Mouse (Mus musculus) brain, embryonic 14.5 days (tissue): Measurements from ENCODE around the gene Pde8a.

Source experiments
- CTCF ChIP-seq: fragments of 200-500 bp; IDR thresholded peaks from 2 replicates; pipeline ENCODE4 v1.5.1; 2012; ENCODE audit warnings: inconsistent platforms, mild to moderate bottlenecking, moderate library complexity, borderline replicate concordance; ENCODE audit not compliant: insufficient read depth, insufficient read length; ENCODE audit errors: extremely low read depth
- POLR2A ChIP-seq: fragments of 200-500 bp; IDR thresholded peaks from 2 replicates; pipeline ENCODE4 v1.6.1; 2012; ENCODE audit warnings: mild to moderate bottlenecking, inconsistent platforms, borderline replicate concordance; ENCODE audit not compliant: poor library complexity, insufficient read depth, insufficient read length, severe bottlenecking; ENCODE audit errors: extremely low read depth

DNA sequence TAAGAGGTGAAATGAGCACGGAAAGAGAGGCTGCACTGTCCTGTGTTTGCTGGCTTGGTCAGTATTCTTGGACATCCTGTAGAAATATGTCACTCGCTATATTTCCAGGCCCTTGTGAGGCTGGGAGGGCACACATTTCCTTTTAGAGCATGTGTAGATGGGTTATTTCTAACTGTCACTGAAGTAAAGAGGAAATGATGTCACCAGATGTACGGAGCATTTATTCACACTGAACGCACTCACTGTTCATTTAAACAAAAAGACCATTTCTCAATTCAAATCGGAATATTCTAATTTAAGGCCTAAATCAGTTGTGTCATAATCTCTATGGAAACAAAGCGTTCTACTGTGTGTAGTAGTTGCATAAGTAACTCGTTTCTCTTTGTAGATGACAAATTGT, 48.2 kb downstream of the Pde8a start:
- TF ChIP-seq CTCF: no peak
- no peak for TF ChIP-seq POLR2A
